Mouse (Mus musculus) mature B cell (primary cell): Measurements from ENCODE around the gene Slc1a2.

ENCODE experiments used
- in situ Hi-C: fragments of 300-500 bp; cut with MboI; formaldehyde crosslinking; loops from 2 replicates; pipeline ENCODE4 v1.14.3; 2019

Gene Slc1a2

DNA sequence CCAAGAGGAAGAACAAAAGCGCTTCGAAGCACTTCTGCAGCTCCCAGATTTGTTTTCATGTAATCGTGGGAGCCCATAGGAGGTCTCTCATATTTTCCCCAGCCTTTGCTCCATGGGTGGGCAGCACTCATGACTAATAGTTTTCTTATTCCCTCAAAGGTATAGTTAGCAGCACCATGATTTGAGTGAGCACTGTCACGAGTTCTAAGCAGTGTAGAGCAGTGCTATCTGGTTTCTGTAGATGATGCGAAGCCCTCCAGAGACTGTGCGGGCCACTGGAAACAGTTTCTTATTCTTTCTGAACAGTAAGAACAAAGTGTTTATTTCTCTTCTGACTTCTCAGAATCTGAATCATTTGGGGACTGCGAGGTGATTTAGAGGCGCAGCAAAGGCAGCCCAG, 162.3 kb downstream of the Slc1a2 start:
- in situ Hi-C loops: no loop called here

DNA sequence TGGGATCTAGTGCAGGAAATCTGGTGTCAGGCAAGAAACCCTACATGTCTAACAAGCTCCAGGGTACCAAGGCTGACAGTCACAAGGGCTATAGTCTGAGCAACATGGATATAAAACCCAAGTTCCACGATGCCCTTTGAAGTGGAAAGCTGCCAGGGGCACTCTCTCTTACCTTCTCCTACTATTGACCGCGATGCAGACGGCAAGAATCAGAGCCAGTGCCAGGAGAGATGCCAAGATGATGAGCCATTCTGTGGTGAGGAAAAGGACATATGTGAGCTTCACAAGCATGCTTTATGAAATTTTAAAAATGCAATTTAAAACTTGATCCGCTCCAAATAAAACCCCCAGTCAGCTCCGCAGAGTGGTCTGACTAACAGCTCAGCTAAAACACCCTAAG, 163.6 kb downstream of the Slc1a2 start:
- in situ Hi-C loops: no loop called here

DNA sequence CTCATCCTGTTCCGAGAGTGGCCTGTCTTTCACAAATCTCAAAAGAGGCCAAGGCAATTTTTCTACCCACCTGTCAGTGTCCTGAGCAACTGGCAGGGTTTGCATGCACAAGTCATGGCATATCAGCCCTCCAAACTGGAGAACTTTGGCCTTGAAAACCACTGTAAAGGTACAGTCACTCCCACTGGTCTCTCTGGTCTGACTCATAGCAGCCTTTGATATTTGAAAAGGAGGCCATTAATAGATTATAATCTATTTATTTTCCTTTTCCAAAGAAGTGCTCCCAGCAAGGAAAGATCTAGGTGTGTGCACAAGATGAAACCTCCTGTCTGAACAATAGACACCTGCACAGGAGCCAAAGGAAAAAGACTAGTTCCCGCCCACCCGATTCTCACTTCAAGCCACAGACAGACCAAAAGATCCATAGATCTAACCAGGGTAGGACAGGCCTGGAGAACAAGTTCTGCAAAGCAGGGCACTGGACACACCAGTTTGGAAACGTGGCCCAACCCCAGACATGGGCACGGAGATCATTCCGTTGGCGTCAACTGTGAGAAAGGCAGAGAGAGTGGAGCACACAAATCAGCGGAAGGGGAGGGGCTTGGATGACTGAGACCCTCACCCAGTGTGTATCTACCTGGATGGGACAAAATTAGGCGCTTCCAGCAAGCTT, 167.6 kb downstream of the Slc1a2 start:
- in situ Hi-C loops: no loop called here

DNA sequence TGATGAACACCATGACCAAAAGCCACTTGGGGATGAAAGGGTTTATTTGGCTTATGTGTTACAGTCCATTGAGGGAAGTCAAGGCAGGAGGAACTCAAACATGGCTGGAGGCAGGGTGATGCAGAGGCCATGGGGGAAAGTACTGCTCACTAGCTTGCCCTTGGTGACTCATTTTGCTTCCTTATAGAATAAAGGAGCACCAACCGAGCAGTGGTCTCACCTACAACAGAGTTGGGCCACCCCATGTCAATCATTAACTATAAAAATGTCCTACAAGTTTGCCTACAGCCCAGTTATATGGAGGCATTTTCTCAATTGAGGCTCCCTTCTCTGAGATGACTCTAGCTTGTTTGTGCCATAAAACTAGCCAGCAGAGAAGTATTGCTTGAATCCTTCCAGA, 169.4 kb downstream of the Slc1a2 start:
- in situ Hi-C loops: no loop called here

DNA sequence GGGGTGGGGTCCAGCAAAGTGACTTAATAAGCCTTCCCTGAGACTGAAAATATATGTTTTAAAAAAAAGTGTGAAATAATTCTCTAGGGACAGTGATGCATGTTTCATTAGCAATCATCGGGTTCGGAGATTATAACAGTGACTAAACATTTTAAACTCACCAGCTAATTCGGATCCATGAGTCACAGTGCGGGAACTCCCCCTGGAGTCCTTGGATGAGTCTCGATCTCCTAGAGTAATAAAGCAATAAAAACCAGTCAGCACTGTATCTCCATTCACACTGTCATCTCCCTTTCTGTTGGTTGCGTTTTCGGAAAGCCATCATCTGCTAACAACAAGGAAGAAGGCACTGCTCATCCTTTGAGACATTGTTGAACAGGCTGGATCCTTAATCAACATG, 169.9 kb downstream of the Slc1a2 start:
- in situ Hi-C loops: no loop called here

DNA sequence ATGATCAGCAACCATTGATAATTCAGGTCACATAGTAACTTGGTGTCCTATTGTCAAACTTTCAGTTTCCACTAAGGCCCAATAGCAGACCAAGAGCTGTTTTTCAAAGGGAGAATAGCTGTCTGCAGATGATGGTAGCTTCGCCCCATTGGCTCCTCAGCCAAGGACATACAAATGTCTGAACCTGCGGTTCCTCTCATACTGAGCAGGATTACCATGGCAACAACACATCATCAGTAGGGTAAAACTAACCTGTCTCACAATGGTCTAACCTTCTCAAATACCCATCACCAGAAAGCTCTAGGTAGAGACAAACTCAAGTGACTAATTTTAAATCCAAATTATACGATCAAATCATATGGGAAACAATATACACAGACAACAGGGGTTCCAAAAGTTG, 170.7 kb downstream of the Slc1a2 start:
- in situ Hi-C loops: no loop called here

DNA sequence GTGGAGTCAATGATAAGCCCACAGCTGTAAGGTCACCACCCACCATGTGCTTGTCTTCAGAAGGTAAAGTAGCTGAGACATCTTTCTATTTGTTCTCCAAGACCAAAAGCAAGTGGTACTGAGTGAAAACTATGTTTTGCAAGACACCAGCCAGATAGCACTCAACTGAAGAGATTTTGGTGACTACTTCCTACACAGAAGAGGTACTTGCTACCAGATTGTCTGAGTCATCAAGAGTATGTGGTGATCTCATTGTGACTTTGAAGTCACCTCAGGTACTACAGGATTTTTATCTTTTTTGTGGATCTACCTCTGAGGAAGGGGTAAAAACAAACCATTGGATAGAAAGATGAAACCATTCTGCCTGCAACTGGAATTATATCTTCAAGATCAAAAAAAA, 173.1 kb downstream of the Slc1a2 start:
- in situ Hi-C loops: no loop called here

DNA sequence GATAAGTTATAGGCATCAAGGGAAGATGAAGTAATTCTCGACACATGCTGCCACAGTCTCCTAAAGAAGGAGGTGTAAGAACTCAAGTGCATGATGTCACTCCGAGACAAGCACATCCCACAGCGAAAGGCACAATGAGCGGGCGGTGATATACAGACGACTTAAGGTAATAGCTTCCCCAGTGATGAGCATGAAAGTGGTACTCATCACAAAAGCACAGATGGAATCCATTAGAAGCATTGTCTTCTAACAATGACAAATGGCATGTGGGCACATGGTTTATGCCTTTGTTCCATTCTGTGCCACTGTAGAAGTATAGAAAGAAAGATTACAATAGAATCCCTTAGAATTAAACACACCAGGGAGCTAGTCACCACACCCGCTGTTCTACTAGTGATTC, 179.7 kb downstream of the Slc1a2 start:
- in situ Hi-C loops: no loop called here
